Mouse (Mus musculus) kidney, postnatal 10 days (tissue): Measurements from ENCODE around the gene Rnf115.
A peak's percentile ranks its signal among the peaks of the same experiment; 100 is the strongest.
"Not testable (repeated sequence)": the region's sequence is repeated elsewhere in the genome, so short reads cannot be mapped to it uniquely, and the experiment has no call there.

Experiments used
- DNase-seq: peaks from one replicate; pipeline ENCODE4 v3.0.0; 2021; ENCODE audit warnings: mixed read lengths

Rnf115 gene

GRCm38 (mm10) chr3:96708684-96709064 lies 18.8 kb upstream of the Rnf115 start:
- no peak for DNase-seq

DNA sequence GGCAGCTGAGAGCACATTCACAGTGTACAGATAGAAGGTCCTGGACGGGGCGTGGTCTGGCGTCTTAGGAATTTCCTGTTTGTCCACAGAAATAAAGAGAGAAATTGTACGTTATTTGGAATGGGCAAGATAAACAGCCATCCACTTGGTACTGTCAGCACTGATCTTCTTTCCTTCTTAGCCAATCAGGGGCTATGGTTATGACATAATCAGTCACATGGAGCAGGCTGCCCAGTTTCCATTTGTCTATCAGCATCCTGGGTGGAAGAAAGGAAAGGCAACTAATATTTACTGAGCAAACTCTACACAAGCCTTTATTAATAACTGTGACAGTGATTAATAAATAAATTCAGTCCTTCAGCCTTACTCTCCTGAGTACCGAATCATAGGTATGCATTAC lies 13.2 kb upstream of the Rnf115 start:
- DNase-seq = no peak

GRCm38 (mm10) chr3:96715854-96716253 lies 11.6 kb upstream of the Rnf115 start:
- no peak for DNase-seq

DNA sequence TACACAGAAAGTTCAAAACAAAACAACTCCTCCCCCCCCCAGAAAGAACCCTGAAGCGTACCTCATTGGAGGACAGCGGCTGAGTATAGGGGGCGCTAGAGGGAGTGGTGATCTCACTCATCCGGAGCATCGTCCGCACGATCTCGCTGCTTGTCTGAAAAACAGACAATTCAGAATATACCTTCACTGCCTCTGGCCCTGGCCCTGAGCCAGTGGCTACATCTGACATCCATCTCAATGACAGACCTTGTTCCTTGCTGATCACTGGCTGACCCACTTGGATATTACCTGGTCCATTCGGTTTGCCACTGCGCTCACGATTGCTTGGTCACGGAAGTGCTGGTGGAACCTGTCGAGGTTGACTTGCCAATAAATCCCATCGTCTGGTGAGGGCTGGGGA lies 8.3 kb upstream of the Rnf115 start:
- DNase-seq = peak; percentile 70

GRCm38 (mm10) chr3:96727828-96728633 lies 567 bp downstream of the Rnf115 start:
- DNase-seq = no peak

DNA sequence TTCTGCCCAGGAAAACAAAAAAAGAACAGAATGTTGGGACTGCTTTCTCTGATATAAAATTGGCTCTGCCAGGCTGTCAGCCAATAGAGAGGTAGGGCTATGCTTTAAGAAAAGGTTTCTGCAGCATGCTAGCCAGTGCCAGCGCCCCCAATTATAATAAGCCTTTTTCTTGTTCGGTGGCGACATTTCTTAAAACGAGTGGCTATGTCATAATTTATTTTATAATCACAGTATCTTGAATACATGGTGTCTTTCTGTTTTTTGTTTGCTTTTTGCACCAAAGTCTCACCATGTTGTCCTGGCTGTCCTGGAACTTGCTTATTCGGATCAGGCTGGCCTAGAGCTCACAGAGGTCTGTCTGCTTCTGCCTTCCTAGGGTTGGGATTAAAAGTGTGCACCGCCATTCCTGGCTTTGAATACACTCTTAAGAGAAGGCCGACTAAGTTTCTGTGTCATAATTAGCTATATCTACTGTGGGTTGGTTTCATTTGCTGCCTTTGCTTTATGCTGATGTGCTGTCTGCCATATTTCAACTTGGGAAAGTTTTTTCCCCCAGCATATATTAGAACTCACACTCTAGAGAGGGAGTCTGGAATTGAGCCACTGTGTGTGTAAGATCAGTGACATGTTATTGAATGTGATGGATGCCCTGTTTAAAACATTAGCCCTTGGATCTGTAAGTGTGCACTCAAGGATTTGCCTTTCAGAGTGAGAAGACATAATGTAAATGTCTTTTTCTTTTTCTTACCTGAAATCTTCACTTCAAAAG lies 1.4 kb downstream of the Rnf115 start:
- no peak for DNase-seq

- DNase-seq = no peak
Observed at GRCm38 (mm10) chr3:96729403-96729784, 1.9 kb downstream of the Rnf115 start.

- DNase-seq = no peak
Observed at GRCm38 (mm10) chr3:96730785-96731184, 3.3 kb downstream of the Rnf115 start.

- DNase-seq = no peak
Observed at GRCm38 (mm10) chr3:96733984-96734383, 6.5 kb downstream of the Rnf115 start.

DNA sequence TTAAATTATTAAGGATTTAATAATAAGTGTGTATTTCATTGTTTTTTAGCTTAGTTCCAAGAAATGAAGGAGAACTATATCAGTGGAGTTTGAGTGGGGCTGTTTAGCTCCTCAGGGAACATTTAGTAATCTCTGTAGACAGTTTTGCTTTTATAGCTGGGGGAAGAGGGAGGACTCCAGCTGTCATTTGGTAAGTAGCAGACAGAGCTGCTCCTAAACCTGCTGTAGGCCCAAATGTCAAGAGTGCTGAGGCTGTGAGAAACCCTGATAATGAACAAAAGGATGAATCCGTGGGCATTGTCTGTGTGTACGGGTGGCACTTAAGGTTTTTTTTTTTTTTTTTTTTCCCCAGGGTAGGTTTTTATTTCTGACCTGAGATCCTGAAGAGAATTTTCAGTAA lies 7.7 kb downstream of the Rnf115 start:
- DNase-seq = no peak

DNA sequence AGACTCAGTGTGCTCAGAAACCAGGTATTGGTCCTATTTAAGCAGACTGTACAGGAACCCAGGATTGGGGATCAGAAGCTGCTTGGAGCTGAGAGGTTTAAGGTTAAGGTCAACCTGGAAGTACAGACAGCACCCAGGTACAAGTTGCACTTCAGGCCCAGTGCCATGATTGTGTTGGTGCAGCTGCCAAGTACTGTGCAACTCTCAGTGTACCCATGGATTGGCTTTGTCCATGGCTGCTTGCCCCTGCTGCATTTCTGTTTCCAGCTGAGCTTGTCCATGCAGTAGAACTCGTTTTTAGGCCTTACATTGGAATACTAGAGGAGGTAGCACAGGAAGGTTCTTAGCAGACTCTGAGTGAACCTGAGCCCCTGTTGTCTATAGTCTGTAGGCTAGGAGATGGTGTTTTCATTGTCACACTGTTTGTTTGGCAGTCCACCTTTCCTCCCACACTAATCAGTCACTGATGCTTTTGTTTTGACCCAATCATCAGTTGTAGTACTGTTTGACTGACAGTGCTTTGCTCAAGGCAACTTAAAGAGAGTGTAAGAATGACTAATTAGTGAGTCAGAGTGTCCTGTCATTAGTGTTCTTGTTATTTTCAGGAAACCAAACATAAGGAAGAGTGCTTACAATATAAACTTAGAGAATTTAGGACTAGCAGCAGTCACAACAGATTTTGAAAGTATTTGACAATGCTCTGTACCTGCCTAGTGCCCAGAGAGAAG lies 9.7 kb downstream of the Rnf115 start:
- no peak for DNase-seq

DNA sequence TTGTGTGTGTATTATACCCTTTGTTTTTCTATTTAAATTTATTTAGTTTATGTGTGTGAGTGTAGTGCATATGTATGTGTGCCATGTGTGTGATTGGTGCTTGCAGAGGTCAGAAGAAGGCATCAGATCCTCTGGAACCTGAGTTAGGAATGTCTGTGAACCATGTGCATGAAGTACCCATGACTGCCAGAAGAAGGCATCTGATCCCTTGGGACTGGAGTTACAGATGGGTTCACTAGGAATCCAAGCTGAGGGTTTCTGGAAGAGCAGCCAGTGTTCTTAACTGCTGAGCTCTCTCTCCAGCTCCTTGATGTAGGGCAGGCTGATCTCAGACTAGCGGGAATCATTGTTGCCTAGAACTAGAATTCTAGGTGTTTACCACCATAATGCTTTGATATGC lies 10.5 kb downstream of the Rnf115 start:
- no peak for DNase-seq

DNA sequence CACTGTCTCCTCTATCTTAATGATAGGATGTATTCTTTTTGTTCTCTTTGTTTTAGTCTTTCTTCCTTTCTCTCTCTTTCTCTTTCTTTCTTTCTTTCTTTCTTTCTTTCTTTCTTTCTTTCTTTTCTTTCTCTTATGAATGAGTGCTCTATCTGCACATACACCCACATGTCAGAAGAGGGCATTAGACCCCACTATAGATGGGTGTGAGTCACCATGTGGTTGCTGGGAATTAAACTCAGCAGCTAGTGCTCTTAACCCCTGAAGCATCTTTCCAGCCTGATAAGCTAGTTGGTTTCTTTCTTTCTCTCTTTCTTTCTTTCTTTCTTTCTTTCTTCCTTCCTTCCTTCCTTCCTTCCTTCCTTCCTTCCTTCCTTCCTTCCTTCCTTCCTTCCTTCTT lies 12.8 kb downstream of the Rnf115 start:
- not testable (repeated sequence) for DNase-seq

DNA sequence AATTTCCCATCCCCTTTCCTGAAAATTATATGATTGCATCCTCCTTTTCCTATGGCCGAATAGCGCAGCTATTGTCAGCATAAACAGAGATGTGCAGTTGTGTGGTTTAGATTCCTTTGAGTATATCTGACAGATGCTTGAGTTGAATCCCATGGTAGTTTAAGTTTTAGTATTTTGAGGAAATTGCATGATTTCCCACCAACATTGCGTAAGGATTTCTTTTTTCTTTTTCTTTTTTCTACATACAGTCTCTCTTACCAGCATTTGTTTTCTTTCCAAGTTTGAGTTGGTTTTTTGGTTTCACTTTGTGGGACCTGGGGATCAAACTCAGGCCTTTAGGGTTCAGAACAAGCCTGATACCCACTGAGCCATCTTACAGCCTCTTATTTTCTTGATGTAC lies 16.9 kb downstream of the Rnf115 start:
- DNase-seq = no peak

DNA sequence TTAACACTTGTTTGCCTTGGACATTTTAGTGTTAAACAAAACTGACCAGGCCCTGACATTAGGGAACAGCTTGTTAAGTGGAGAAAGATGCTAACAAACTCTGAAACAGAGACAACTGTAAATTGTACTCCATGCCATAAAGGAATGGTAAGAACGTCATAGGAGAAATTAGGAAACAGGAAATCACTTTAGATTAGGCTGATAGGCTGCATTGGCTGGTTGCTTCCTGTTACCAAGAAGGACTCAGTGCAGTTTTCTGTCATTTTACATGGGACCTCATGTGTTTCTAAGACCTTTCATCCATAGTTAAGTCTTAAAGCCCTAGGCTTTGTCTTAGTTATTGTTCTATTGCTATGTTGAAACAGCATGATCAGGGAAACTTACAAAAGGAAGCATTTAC lies 19.4 kb downstream of the Rnf115 start:
- no peak for DNase-seq

DNA sequence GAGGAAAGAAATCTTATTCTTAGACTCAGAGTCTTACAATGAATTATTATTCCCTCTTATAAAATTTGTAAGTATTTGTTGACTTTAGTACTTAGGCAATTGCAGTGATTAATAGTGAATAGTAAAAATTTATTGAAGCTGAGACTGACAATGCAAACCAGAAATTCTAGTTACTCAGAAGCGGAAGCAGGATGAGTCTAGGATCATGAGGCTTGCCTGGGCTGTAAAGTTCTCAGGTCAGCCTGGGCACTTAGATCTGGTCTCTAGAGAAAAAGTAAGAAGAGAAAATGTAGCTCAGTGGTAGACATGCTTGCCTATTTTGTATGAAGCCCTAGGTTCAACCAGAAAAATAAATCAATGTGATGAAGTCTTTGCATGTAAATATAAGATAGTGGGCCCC lies 28.5 kb downstream of the Rnf115 start:
- no peak for DNase-seq

DNA sequence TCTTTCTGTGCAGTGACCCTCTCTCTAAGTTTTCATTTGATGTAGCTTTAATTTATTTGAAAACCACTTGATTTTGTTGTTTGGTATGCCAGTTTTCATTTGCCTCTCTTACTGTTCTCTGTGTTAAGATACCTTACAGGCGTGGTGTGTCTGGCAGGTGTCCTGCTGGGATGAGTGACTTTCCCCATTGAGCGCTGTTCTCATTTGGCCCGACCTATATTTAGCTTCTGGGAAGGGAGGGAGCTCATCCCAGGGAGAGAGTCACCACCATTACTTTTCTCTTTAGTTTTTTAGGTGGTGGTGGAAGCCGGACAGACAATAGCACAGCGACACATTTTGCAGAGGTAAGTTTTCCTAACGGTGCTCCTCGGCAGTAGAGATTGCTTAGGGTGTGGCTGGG lies 30.2 kb downstream of the Rnf115 start:
- no peak for DNase-seq

DNA sequence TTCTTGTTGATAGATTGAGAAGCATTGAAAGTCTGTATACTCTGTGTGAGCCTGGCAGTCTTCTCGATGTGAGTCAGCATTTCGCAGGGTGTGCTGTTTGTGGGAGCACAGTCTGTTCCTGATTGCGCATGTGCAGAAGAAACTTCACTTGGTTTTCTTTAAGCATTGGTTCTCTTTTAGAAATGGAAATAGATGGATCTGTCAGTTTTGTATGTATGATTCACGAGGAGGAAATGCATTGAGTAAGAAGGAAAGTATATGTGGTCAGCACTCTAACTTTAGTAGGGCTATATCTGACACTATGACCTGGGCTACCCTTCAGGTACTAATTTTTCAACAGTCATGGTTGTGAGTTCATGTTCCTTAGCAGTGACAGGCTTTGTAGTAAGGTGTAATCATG lies 32.2 kb downstream of the Rnf115 start:
- DNase-seq = no peak

DNA sequence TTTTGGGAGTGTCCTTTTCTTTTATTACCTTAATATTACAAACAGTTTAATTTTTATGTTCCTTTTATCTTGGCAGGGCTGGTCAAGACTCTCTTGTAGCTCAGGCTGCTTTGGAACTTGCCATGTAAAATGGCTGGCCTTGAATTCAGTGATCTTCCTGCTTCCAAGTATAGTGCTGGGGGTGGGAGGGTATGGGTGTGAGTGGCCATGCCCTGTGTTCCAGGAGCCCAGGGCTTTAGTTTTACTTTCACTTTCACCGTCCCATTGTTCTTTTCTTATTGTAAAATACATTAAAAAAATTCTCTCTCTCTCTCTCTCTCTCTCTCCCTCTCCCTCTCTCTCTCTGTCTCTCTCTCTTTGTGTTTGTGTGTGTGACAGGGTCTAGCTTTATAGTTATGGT lies 37.1 kb downstream of the Rnf115 start:
- DNase-seq = no peak

DNA sequence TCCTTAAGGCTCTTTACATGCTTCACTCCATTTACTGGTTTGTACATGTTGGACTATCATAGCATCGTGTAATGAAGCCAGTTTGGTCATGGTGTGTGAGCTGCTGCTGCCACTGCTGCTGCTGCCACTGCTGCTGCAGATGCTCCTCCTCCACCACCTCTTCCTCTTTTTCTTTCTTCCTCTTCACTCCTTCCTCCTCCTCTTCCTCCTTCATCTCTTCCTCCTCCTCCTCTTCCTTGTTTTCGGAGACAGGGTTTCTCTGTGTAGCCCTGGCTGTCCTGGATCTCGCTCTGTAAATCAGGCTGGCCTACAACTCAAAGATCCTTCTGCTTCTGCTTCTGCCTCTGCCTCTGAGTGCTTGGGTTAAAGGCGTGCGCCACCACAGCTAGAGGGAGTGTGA lies 42.5 kb downstream of the Rnf115 start:
- no peak for DNase-seq

DNA sequence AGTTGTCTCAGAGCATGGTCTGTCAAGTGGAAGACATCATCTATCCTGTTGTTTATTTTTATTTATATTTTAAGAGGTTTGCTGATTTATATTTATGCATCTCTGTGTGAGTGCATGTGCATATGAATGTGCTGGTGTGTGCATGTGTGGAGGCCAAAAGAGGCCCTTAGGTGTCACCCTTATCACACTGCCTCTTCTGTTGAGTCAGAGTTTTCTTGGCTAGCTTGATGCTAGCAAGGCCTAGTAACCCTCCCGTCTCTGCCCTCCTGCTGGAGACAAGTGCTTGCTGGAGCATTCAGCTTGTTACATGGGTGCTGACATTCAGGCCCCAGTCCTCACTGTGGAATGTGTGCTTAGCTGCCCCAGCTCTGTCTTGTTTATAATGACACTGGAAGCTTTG lies 45.5 kb downstream of the Rnf115 start:
- no peak for DNase-seq

- DNase-seq = peak; percentile 52
Observed at GRCm38 (mm10) chr3:96777120-96777519, 49.7 kb downstream of the Rnf115 start.

GRCm38 (mm10) chr3:96782236-96782635 lies 54.8 kb downstream of the Rnf115 start:
- DNase-seq = no peak

DNA sequence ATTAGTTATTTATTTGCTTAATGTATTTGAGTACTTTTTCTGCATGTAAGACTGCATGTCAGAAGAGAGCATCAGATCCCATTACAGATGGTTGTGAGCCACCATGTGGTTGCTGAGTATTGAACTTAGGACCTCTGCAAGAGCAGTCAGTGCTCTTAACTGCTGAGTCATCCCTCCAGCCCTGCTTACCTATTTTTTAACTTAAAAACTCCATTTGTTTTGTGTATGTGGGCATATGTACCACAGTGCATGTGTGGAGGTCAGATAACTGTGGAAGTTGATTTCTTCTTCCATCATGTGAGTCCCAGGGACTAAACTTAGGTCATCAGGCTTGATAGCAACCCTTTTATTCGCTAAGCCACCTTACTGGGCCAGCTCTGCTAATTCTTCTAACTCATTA lies 60.3 kb downstream of the Rnf115 start:
- no peak for DNase-seq
